Mouse (Mus musculus): ENCODE measurements around the gene Sycp3.
"Not testable (repeated sequence)": the region's sequence is repeated elsewhere in the genome, so short reads cannot be mapped to it uniquely, and the experiment has no call there.

The Sycp3 gene

DNA sequence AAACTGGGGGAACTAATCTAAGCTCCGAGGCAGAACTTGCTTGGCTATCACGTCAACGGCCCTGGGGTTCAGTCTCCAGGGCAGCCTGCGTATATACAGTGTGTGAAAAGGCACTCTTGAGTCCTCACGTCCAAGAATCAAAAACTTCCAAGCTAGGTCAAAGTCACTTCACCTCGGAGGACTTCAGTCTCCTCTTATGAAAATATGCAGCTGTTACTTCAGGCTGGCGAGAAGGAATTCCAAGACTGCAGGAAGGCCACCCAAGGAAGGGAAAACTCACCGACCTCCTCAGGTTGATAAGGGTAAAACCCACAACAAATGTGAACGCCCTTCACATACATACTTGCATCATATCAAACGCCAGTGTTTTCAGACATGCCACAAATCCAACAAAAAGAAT lies 42.0 kb downstream of the Sycp3 start:
- DNase-seq (ENCODE audit: low spot score in 2 of 2), result no peak

- no peak for DNase-seq (ENCODE audit: low spot score in 2 of 2)
These were observed 42.8 kb downstream of the Sycp3 start for GRCm38 (mm10) chr10:88501886-88502765.

GRCm38 (mm10) chr10:88502919-88503318 lies 43.5 kb downstream of the Sycp3 start:
- DNase-seq (ENCODE audit: low spot score in 2 of 2), result no peak

- peak; percentile 65 to 75 for DNase-seq (ENCODE audit: low spot score in 2 of 2)
These were observed 44.3 kb downstream of the Sycp3 start, which contains the start of gene Chpt1 for GRCm38 (mm10) chr10:88503421-88504314. Chpt1 (minus strand) TSS chr10:88504073.

DNA sequence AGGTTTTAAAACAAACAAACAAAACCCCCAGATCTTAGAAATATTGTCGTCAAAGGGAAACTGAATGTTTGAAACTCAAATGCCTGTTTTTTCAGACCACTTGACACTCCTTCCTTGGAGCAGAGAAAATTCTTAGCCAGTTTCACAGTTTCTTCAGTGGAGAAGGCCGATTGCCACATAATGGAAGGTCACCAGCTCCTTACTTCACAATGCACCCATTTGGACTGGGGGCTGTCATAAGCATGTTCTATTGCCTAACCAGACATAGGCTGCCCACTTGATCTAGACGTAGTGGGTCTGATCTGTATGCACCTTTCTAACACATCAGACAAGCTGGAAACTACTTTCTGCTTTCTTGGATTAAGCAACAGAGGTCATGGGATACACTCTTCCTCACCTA lies 45.1 kb downstream of the Sycp3 start:
- DNase-seq (ENCODE audit: low spot score in 2 of 2), result no peak

DNA sequence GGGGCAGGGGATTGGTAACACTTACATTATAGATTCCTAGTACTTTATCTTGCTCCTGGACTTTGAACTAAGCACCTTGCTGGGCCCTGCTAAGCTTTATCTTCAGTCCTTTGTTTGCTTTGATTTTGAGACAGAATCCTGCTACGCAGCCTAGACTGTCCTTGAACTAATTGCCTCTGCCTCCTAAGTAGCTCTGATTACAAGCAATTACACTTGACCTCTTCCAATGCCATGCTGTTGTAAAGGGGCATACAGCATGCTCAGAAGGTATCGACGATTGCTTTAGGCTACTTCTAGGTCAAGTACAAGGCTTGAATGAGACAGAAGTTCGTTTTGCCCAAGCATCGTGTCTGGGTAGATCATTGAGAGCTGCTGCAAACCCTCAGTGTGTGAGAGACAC lies 45.9 kb downstream of the Sycp3 start:
- no peak for DNase-seq (ENCODE audit: low spot score in 2 of 2)

DNA sequence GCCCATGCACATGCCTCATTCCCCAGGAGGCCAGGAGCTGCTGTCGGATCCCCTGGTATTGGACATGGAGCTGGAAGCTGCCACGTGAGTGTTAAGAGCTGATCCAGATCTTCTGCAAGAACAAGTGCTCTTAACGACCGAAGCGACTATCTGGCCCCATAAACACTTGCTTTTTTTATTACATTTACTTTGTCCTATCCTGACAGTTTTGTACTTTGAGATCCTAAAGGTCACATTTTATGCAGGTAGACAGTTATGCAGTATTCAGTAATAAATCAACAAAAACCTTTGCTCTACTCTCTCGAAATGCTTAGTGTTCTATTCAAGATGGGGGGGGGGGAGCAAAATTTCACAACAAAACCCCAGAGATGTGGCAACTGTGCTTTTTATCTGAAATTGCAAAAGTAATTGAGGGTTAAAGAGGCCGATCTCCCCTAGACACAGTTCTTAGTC lies 48.3 kb downstream of the Sycp3 start:
- DNase-seq (ENCODE audit: low spot score in 2 of 2), result no peak

DNA sequence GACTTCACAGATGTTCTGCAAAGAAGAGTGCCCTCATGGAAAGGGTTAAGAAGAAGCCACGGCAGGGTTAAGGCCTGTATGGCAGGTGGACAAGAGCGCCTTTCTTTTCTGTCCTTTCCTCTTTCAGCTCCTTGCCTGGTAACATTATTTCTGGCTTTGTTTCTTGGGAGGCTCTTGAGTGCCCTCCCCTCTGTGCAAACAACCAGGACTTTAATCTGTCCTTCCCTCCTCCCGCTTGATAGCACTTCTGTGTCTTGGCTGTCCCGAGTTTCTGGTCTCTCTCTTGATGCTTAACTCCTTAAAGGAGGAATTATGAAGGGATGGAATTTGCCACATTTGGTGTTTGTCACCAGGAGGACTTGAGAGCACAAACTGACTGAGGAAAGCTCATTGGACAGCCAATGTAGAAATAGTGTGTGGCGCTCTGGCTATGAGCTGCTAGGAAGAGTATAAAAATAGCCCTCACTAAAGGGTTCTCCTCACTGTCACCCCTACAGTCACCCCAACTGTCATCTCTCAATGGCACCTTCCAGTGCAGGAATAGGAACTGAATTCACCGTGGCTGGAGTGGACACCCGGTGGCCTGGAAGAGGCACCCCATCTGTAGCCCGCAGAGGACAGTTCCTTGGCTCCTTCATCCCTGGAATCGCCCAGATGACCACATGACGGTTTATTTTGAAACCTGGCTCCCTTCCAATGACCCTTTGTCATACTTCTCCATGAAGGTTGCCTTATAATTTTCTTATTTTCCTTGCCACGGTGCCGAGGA lies 51.3 kb downstream of the Sycp3 start:
- no peak for DNase-seq (ENCODE audit: low spot score in 2 of 2)

DNA sequence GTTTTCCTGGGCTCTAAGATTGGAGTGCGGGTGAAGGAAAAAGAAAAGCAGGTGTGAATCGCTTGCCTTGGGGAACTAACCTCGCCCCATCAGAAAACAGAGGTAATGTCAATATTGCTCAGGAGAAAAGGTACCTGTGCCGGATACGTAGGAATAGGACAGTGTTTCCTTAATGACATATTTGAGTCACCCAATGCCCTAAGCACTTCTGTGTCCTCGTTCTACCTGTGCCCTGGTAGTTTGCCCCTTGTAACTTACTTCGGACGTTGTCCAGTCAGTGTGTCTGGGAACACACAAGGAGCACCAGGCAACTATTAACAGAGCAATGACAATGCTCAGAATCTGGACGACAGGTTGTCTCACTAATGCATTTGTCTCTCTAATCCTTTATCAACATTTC lies 52.0 kb downstream of the Sycp3 start:
- DNase-seq (ENCODE audit: low spot score in 2 of 2), result no peak

DNA sequence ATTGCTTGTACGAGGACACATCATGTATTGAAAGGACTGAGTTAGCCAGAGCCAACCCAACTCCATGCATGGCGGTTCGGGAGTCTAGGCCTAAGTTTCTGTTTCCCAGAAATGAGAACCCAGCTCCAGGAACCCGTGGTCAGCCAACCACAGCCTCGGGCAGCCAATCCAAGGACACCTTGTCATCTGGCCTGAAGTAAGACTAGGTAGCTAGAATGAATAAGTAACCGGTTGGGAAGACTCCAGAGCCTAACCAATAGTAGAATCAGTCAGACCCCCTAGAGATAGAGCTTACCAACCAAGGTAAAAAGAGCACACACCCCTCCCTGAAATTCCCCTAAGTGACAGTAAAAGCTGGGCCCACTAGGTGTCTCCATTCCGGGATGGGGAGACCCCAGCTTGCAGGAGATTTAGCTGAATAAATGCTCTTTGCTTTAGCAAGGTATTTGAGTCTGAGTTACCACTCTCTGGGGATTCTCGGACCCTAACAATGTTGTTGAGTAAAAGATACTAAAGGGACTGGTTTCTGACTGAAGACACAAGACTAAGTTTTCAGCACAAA lies 54.3 kb downstream of the Sycp3 start:
- no peak for DNase-seq (ENCODE audit: low spot score in 2 of 2)

GRCm38 (mm10) chr10:88514495-88514894 lies 55.1 kb downstream of the Sycp3 start:
- DNase-seq (ENCODE audit: low spot score in 2 of 2), result peak; percentile 18 to 36

DNA sequence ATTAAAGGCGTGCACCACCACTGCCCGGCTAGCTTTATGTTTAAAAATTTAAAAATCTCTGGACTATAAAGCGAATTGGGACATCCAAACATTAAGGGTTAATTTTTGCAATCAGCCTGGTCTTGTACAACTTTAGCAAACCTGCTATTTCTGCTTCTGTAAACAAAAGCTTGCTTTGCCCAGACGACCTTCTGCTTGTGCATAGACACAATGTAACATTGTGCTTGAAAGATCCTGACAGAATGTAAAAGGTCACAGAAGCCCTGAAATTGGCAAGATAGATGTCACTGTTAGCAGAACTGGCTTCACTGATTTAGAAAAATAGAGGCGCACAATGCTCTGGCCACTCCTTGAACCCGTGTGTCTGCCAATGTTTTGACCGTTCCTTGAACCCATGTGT lies 55.7 kb downstream of the Sycp3 start:
- DNase-seq (ENCODE audit: low spot score in 2 of 2), result not testable (repeated sequence)

- DNase-seq (ENCODE audit: low spot score in 2 of 2), result no peak
These were observed 63.4 kb downstream of the Sycp3 start for GRCm38 (mm10) chr10:88522795-88523194.

Measured in right cerebral cortex, postnatal 36 days (tissue).